Mouse (Mus musculus) neural tube, embryonic 14.5 days (tissue): ENCODE measurements at regions not wholly inside any gene's neighbourhood (a gene's known extent, or its start where the extent isn't known, plus 50 kb on each side); places are given as distances from the start of the nearest gene placed in this dataset.
"Not testable (repeated sequence)": the region's sequence is repeated elsewhere in the genome, so short reads cannot be mapped to it uniquely, and the experiment has no call there.

Source experiments
- ATAC-seq: fragments of 200-750 bp; cut with Nextera tagmentation; 2 replicates; pipeline ENCODE4 v1.8.0; 2017; ENCODE audit warnings: low read depth, mild to moderate bottlenecking, moderate TSS enrichment, moderate library complexity
- H3K27ac ChIP-seq: fragments of 300-500 bp; sonication (generic); 2 replicates; pipeline ENCODE4 v1.5.1; 2014; ENCODE audit warnings: low read depth, mild to moderate bottlenecking, control low read depth, low read length, moderate library complexity, mixed read lengths
- H3K27me3 ChIP-seq: fragments of 300-500 bp; sonication (generic); 2 replicates; pipeline ENCODE4 v1.6.1; 2014; ENCODE audit warnings: low read length; ENCODE audit not compliant: control insufficient read depth, insufficient read depth
- H3K36me3 ChIP-seq: fragments of 300-500 bp; sonication (generic); 2 replicates; pipeline ENCODE4 v1.6.1; 2014; ENCODE audit warnings: low read length, mixed read lengths; ENCODE audit not compliant: control insufficient read depth, insufficient read depth
- H3K4me1 ChIP-seq: fragments of 300-500 bp; sonication (generic); 2 replicates; pipeline ENCODE4 v1.6.1; 2014; ENCODE audit warnings: low read length; ENCODE audit not compliant: control insufficient read depth, insufficient read depth
- H3K4me2 ChIP-seq: fragments of 300-500 bp; sonication (generic); 2 replicates; pipeline ENCODE4 v1.6.1; 2014; ENCODE audit warnings: mild to moderate bottlenecking, low read depth, low read length, control low read depth
- H3K4me3 ChIP-seq: fragments of 300-500 bp; sonication (generic); 2 replicates; pipeline ENCODE4 v1.5.1; 2014; ENCODE audit warnings: low read depth, low read length, control low read depth, mixed read lengths
- H3K9ac ChIP-seq: fragments of 300-500 bp; sonication (generic); replicated peaks from 2 replicates; pipeline ENCODE4 v1.6.1; 2014; ENCODE audit warnings: low read depth, mild to moderate bottlenecking, control low read depth, low read length, mixed read lengths
- H3K9me3 ChIP-seq: fragments of 300-500 bp; sonication (generic); 2 replicates; pipeline ENCODE4 v1.6.1; 2016; ENCODE audit warnings: low read length; ENCODE audit not compliant: control insufficient read depth
- WGBS: fragments of 180-500 bp; shearing (Covaris S2); extraction: QIAGEN DNeasy Blood & Tissue Kit; methylation state at CpG from one replicate; pipeline ENCODE4 v1.1.7; 2014; 5-methylcytosine and 5-hydroxymethylcytosine counted together

GRCm38 (mm10) chr2:160545527-160545926 lies 100.2 kb upstream of the Top1 start:
- WGBS = 58% methylated on average over 4 of the region's 4 CpGs
- Histone ChIP-seq H3K4me3 (no peak overlapping the region), H3K27me3 (no peaks in the 10 kb centered on the region), H3K9ac (no peak overlapping the region), H3K4me1 (no peaks in the 10 kb centered on the region), H3K36me3 (no peaks in the 10 kb centered on the region), H3K27ac (no peak overlapping the region), H3K9me3 (no peaks in the 10 kb centered on the region), H3K4me2 (no peak overlapping the region)
- ATAC-seq = no peak

GRCm38 (mm10) chr2:160552121-160552669 lies 93.5 kb upstream of the Top1 start:
- Histone ChIP-seq H3K4me3 (no peak overlapping the region), H3K4me1 (no peaks in the 10 kb centered on the region), H3K4me2 (no peak overlapping the region), H3K36me3 (no peaks in the 10 kb centered on the region), H3K27me3 (no peaks in the 10 kb centered on the region), H3K27ac (no peak overlapping the region), H3K9me3 (no peaks in the 10 kb centered on the region), H3K9ac (no peak overlapping the region)
- no peak for ATAC-seq
- 34% methylated on average over 19 of the region's 19 CpGs for WGBS

- 26% methylated on average over 14 of the region's 14 CpGs for WGBS
- H3K9ac ChIP-seq = no peak overlapping the region
- no peak for ATAC-seq
Measured at GRCm38 (mm10) chr2:160561711-160562110, 84.0 kb upstream of the Top1 start.

GRCm38 (mm10) chr2:160567813-160568212 lies 77.9 kb upstream of the Top1 start:
- Histone ChIP-seq H3K4me3 (no peak overlapping the region), H3K27me3 (no peaks in the 10 kb centered on the region), H3K4me1 (no peaks in the 10 kb centered on the region), H3K9ac (no peak overlapping the region), H3K36me3 (no peaks in the 10 kb centered on the region), H3K27ac (no peak overlapping the region), H3K4me2 (no peak overlapping the region), H3K9me3 (no peaks in the 10 kb centered on the region)
- ATAC-seq = no peak
- 90% methylated on average over 4 of the region's 4 CpGs for WGBS

More at GRCm38 (mm10) chr2:160561711-160562110, 84.0 kb upstream of the Top1 start:
- H3K4me2 ChIP-seq = no peak overlapping the region
- H3K27ac ChIP-seq = no peak overlapping the region
- no peaks in the 10 kb centered on the region for H3K4me1 ChIP-seq
- no peaks in the 10 kb centered on the region for H3K27me3 ChIP-seq
- H3K36me3 ChIP-seq = no peaks in the 10 kb centered on the region
- H3K9me3 ChIP-seq = no peaks in the 10 kb centered on the region
- no peak overlapping the region for H3K4me3 ChIP-seq

- 84% methylated on average over 5 of the region's 5 CpGs for WGBS
- H3K9ac ChIP-seq = no peak overlapping the region
Measured at GRCm38 (mm10) chr2:160569496-160569895, 76.2 kb upstream of the Top1 start.

GRCm38 (mm10) chr2:160578384-160579320 lies 67.0 kb upstream of the Top1 start:
- H3K36me3 ChIP-seq = no peaks in the 10 kb centered on the region
- peaks cover 13% of the 10 kb centered on the region for H3K27me3 ChIP-seq
- H3K27ac ChIP-seq = no peak overlapping the region
- no peak overlapping the region for H3K4me3 ChIP-seq
- peaks cover 3% of the 10 kb centered on the region; the same call in 1 of the 2 replicates for H3K4me1 ChIP-seq
- 7% methylated on average over 17 of the region's 17 CpGs for WGBS
- peak overlapping the region; percentile 32; the same call in 1 of the 2 replicates for H3K4me2 ChIP-seq
- ATAC-seq = 0 out of 2 replicates have a peak, but pooled peaks have one; percentile 51
- no peaks in the 10 kb centered on the region for H3K9me3 ChIP-seq
- H3K9ac ChIP-seq = no peak overlapping the region

More at GRCm38 (mm10) chr2:160569496-160569895, 76.2 kb upstream of the Top1 start:
- no peaks in the 10 kb centered on the region for H3K27me3 ChIP-seq
- no peak overlapping the region for H3K4me3 ChIP-seq
- H3K4me2 ChIP-seq = no peak overlapping the region
- ATAC-seq = no peak
- no peaks in the 10 kb centered on the region for H3K4me1 ChIP-seq
- no peak overlapping the region for H3K27ac ChIP-seq
- H3K9me3 ChIP-seq = no peaks in the 10 kb centered on the region
- no peaks in the 10 kb centered on the region for H3K36me3 ChIP-seq

GRCm38 (mm10) chr2:160580250-160580649 lies 65.4 kb upstream of the Top1 start:
- Histone ChIP-seq H3K27me3 (peaks cover 13% of the 10 kb centered on the region), H3K9me3 (no peaks in the 10 kb centered on the region), H3K4me3 (no peak overlapping the region), H3K36me3 (no peaks in the 10 kb centered on the region), H3K4me2 (no peak overlapping the region), H3K27ac (no peak overlapping the region), H3K9ac (no peak overlapping the region), H3K4me1 (peaks cover 3% of the 10 kb centered on the region; the same call in 1 of the 2 replicates)
- 31% methylated on average over 9 of the region's 9 CpGs for WGBS
- no peak for ATAC-seq

GRCm38 (mm10) chr2:160581029-160581428 lies 64.7 kb upstream of the Top1 start:
- Histone ChIP-seq H3K9ac (no peak overlapping the region), H3K36me3 (no peaks in the 10 kb centered on the region), H3K27ac (no peak overlapping the region), H3K4me1 (peaks cover 3% of the 10 kb centered on the region; the same call in 1 of the 2 replicates), H3K4me3 (no peak overlapping the region), H3K27me3 (peaks cover 10% of the 10 kb centered on the region), H3K9me3 (no peaks in the 10 kb centered on the region), H3K4me2 (no peak overlapping the region)
- WGBS = 3% methylated on average over 9 of the region's 9 CpGs
- peak; percentile 44; the same call in 1 of the 2 replicates for ATAC-seq

- 97% methylated on average over 19 of the region's 19 CpGs for WGBS
- not testable (repeated sequence) for ATAC-seq, H3K27ac ChIP-seq, H3K4me3 ChIP-seq, H3K9me3 ChIP-seq, H3K4me2 ChIP-seq, H3K9ac ChIP-seq, H3K4me1 ChIP-seq, H3K27me3 ChIP-seq, H3K36me3 ChIP-seq
Measured at GRCm38 (mm10) chr2:160583034-160583433, 62.7 kb upstream of the Top1 start.
